ENCODE assay signal across 8 mouse cellular contexts in genomic region chrX:47912306-47912792, GRCm38 (mm10). TPM values are rescaled to one million over a fixed set of nuclear protein-coding genes. Genes with fewer than 3 reads are reported as not detected.
DNase-seq lines count a peak whose midpoint lies in the region; ATAC-seq lines count a peak whose summit lies in the region.

Ocrl (plus strand) TSS chrX:47912387.

- H3K4me3 ChIP-seq in embryonic facial prominence, embryonic 12.5 days, result peak within 1 kb of the TSS; percentile 60
- H3K4me3 ChIP-seq in limb, embryonic 10.5 days, result peak within 1 kb of the TSS; percentile 67
- peak within 1 kb of the TSS; percentile 58 for H3K4me3 ChIP-seq in midbrain, embryonic 11.5 days (ENCODE audit: low read depth, low read length)

- H3K9ac ChIP-seq in embryonic facial prominence, embryonic 12.5 days, result peak within 1 kb of the TSS; percentile 73
- peak within 1 kb of the TSS; percentile 86 for H3K9ac ChIP-seq in midbrain, embryonic 11.5 days (ENCODE audit: low read length)

- 22% methylated on average over 34 of the region's 35 CpGs for WGBS in embryonic facial prominence, embryonic 12.5 days
- WGBS in limb, embryonic 10.5 days, result 8% methylated on average over 23 of the region's 35 CpGs
- WGBS in midbrain, embryonic 11.5 days, result 13% methylated on average over 35 of the region's 35 CpGs

- peak; percentile 91 for ATAC-seq in embryonic facial prominence, embryonic 12.5 days (ENCODE audit: insufficient number of reproducible peaks, insufficient read depth, low FRiP score, low TSS enrichment)
- ATAC-seq in midbrain, embryonic 11.5 days (ENCODE audit: low FRiP score), result peak; percentile 94

- no peaks in the 10 kb centered on the region for H3K27me3 ChIP-seq in embryonic facial prominence, embryonic 12.5 days
- H3K27me3 ChIP-seq in limb, embryonic 10.5 days (ENCODE audit: low read depth, poor library complexity, severe bottlenecking), result peaks cover 4% of the 10 kb centered on the region; the same call in 1 of the 2 replicates
- no peaks in the 10 kb centered on the region for H3K27me3 ChIP-seq in midbrain, embryonic 11.5 days (ENCODE audit: control insufficient read depth, insufficient read depth, low read length)

- no peaks in the 10 kb centered on the region for H3K9me3 ChIP-seq in embryonic facial prominence, embryonic 12.5 days
- no peaks in the 10 kb centered on the region for H3K9me3 ChIP-seq in limb, embryonic 10.5 days (replicated peaks)
- H3K9me3 ChIP-seq in midbrain, embryonic 11.5 days (ENCODE audit: control insufficient read depth, low read length), result no peaks in the 10 kb centered on the region

- no peaks in the 10 kb centered on the region for H3K36me3 ChIP-seq in embryonic facial prominence, embryonic 12.5 days
- no peaks in the 10 kb centered on the region for H3K36me3 ChIP-seq in limb, embryonic 10.5 days
- no peaks in the 10 kb centered on the region for H3K36me3 ChIP-seq in midbrain, embryonic 11.5 days (ENCODE audit: control insufficient read depth, insufficient read depth, low read length)

- H3K27ac ChIP-seq in embryonic facial prominence, embryonic 12.5 days, result peak within 1 kb of the TSS; percentile 81
- H3K27ac ChIP-seq in limb, embryonic 10.5 days, result peak within 1 kb of the TSS; percentile 91
- peak within 1 kb of the TSS; percentile 54; the same call in 1 of the 2 replicates for H3K27ac ChIP-seq in midbrain, embryonic 11.5 days (ENCODE audit: low read depth, low read length)

- peak; percentile 49 to 63 for DNase-seq in urinary bladder, adult 18-20 months (ENCODE audit: low spot score in 2 of 2)
- no peak for DNase-seq in urinary bladder, postnatal 10 days (ENCODE audit: low spot score)
- DNase-seq in heart, adult 11 months, result peak; percentile 98
- peak; percentile 45 for DNase-seq in kidney, adult 11 months
- DNase-seq in limb, embryonic 10.5 days (ENCODE audit: low spot score), result peak; percentile 80
- DNase-seq in midbrain, embryonic 11.5 days (ENCODE audit: low spot score, missing footprints), result peak; percentile 95
- peak; percentile 46 for DNase-seq in skeletal muscle tissue, adult 2 months (ENCODE audit: low read depth, low spot score)

- peak within 1 kb of the TSS; percentile 58 for H3K4me2 ChIP-seq in embryonic facial prominence, embryonic 12.5 days (replicated peaks)
- H3K4me2 ChIP-seq in midbrain, embryonic 11.5 days, result peak within 1 kb of the TSS; percentile 49

- no peaks in the 10 kb centered on the region for H3K4me1 ChIP-seq in embryonic facial prominence, embryonic 12.5 days
- 0 out of 2 replicates have a peak, but pooled peaks cover 3% of the 10 kb centered on the region for H3K4me1 ChIP-seq in limb, embryonic 10.5 days
- no peaks in the 10 kb centered on the region for H3K4me1 ChIP-seq in midbrain, embryonic 11.5 days (ENCODE audit: control insufficient read depth, insufficient read depth, low read length)

RNA-seq across cellular contexts. Expression of gene Ocrl, which starts in this region (rescaled TPM):
- 26.0 and 26.6 TPM in 2 replicates for polyA plus RNA-seq in embryonic facial prominence, embryonic 12.5 days (2016; fragmentation: Nextera tagmentation; extraction: Ambion mirVana)
- 15.8 and 17.9 TPM in 2 replicates for polyA plus RNA-seq in limb, embryonic 10.5 days (2016; fragmentation: Nextera tagmentation; extraction: Ambion mirVana)
- polyA plus RNA-seq in midbrain, embryonic 11.5 days (2014; fragmentation: Nextera tagmentation; extraction: Ambion mirVana), result 21.5 and 26.1 TPM in 2 replicates
